ENCODE assay signal across 28 mouse cellular contexts in genomic region chr9:82518993-82519392, GRCm38 (mm10).
"Had no signal": no experiment of that assay in that cellular context is flagged by ENCODE, and none has a peak within 500 bp of the region (broad histone marks: within the 10 kb centered on the region; RNA-seq: fewer than 3 reads in every experiment).

No protein-coding gene starts in this region.

- H3K4me2 ChIP-seq: embryonic facial prominence, embryonic 12.5 days; embryonic facial prominence, embryonic 13.5 days; embryonic facial prominence, embryonic 15.5 days; forebrain, embryonic 12.5 days; forebrain, embryonic 13.5 days; forebrain, embryonic 15.5 days had no signal

- ATAC-seq: forebrain, embryonic 13.5 days; forebrain, embryonic 14.5 days; forebrain, embryonic 15.5 days; forebrain, embryonic 16.5 days; forebrain, postnatal 0 days had no signal

- H3K36me3 ChIP-seq: embryonic facial prominence, embryonic 10.5 days; embryonic facial prominence, embryonic 12.5 days; embryonic facial prominence, embryonic 13.5 days; embryonic facial prominence, embryonic 15.5 days; forebrain, embryonic 10.5 days; forebrain, embryonic 12.5 days; forebrain, embryonic 15.5 days had no signal

- H3K27ac ChIP-seq: embryonic facial prominence, embryonic 10.5 days; embryonic facial prominence, embryonic 12.5 days; embryonic facial prominence, embryonic 13.5 days; embryonic facial prominence, embryonic 15.5 days; forebrain, embryonic 10.5 days; forebrain, embryonic 12.5 days; forebrain, embryonic 13.5 days; forebrain, embryonic 15.5 days; gastrocnemius, adult 2 months had no signal

- H3K9me3 ChIP-seq: embryonic facial prominence, embryonic 10.5 days; embryonic facial prominence, embryonic 12.5 days; embryonic facial prominence, embryonic 13.5 days; embryonic facial prominence, embryonic 15.5 days; forebrain, embryonic 10.5 days; forebrain, embryonic 12.5 days; forebrain, embryonic 13.5 days; forebrain, embryonic 15.5 days had no signal

- H3K4me1 ChIP-seq: embryonic facial prominence, embryonic 10.5 days; embryonic facial prominence, embryonic 12.5 days; embryonic facial prominence, embryonic 13.5 days; embryonic facial prominence, embryonic 15.5 days; forebrain, embryonic 10.5 days; forebrain, embryonic 12.5 days; forebrain, embryonic 13.5 days; forebrain, embryonic 15.5 days had no signal

- H3K27me3 ChIP-seq: embryonic facial prominence, embryonic 12.5 days; embryonic facial prominence, embryonic 13.5 days; embryonic facial prominence, embryonic 15.5 days; forebrain, embryonic 12.5 days; forebrain, embryonic 13.5 days; forebrain, embryonic 15.5 days had no signal

- H3K9ac ChIP-seq: embryonic facial prominence, embryonic 12.5 days; embryonic facial prominence, embryonic 13.5 days; embryonic facial prominence, embryonic 15.5 days; forebrain, embryonic 12.5 days; forebrain, embryonic 13.5 days; forebrain, embryonic 15.5 days; forebrain, postnatal 0 days had no signal

- H3K4me3 ChIP-seq: embryonic facial prominence, embryonic 10.5 days; embryonic facial prominence, embryonic 12.5 days; embryonic facial prominence, embryonic 13.5 days; embryonic facial prominence, embryonic 15.5 days; erythroblast, embryonic 14.5 days; forebrain, embryonic 10.5 days; forebrain, embryonic 12.5 days; forebrain, embryonic 13.5 days; forebrain, embryonic 15.5 days; gastrocnemius, adult 2 months had no signal

- DNase-seq: cerebellum, adult 2 months; cerebellum, adult 8-10 months; cerebellum, adult 9-10 months; cerebellum, adult 9-11 months; cerebellum, postnatal 10 days; cerebellum, postnatal 14 days; cerebellum, postnatal 25 days; cerebellum, postnatal 36 days; embryo, embryonic 11 days; forebrain, postnatal 0 days; gastrocnemius, adult 2 months; gastrocnemius, postnatal 10 days; gastrocnemius, postnatal 14 days; gastrocnemius, postnatal 25 days; gastrocnemius, postnatal 36 days; heart, adult 11 months; heart, adult 18-20 months had no signal
